Mouse (Mus musculus) thymus, postnatal 14 days (tissue): ENCODE data around the gene Mex3d.
A peak's percentile ranks its signal among the peaks of the same experiment; 100 is the strongest.

Experiments used
- DNase-seq: peaks from one replicate; pipeline ENCODE4 v3.0.0; 2021

Gene Mex3d

DNA sequence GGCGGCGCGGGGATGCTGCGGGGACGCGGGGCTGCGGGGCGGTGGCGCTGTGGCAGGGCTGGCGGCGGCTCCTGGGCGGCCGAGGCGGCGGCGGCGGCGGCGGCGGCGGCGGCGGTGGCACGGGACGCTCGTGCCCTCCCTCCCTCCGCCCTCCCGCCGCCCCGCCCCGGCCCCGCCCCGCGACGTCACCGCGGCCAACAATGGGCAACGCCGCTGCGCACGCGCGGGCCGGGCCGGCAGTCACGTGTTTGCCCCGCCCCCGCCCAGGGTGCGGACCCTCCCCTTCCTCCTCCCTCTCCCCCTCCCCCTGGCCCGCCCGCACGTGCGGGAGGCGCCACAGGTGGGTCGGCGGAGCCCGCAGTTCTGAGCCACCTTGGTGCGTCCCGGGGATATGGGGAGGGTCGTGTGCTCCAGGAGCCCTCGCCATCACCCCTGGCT is at the start of gene Mex3d:
Gene Mex3d, minus strand, starts transcription at position 138 of the 438 bp plus-strand sequence.
- DNase-seq, result peak; percentile 94

DNA sequence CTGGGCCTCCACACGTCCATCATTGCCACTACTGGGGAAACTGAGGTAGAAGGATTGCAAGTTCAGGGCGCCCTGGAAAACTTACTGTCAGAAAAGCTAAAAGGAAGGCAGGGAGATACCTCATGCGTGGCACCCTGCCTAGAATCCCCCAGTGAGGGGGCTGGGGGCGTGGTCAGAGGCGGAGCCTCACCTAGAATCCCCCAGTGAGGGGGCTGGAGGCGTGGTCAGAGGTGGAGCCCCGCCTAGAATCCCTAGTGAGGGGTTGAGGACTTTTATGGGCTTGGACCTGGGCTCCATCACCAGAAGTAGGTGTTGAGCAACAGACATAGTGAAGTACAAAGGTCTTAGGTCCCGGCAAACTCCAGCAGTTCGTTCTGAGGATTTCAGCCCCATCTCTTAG is 48.8 kb upstream of the Mex3d start:
- peak; percentile 57 for DNase-seq

DNA sequence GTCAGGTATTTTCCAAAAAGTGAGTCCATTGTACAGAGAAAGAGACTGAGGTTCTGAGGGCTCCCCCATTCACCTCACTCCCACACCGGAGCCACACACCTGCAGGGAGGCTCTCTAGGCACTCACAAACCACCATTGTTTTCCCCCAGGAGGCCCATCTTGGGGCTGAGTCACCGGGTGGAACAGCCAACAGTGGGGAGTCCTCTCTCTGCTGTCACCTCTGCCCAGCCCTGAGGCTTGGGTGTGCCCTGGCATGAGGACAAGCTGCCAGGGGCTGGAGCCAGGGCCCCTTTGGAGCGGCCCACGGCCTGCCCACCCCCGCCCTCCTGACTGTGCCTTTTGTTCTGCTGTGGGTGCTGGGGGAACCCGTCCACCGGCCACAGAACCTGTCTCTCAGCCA is 48.3 kb upstream of the Mex3d start:
- DNase-seq, result no peak

DNA sequence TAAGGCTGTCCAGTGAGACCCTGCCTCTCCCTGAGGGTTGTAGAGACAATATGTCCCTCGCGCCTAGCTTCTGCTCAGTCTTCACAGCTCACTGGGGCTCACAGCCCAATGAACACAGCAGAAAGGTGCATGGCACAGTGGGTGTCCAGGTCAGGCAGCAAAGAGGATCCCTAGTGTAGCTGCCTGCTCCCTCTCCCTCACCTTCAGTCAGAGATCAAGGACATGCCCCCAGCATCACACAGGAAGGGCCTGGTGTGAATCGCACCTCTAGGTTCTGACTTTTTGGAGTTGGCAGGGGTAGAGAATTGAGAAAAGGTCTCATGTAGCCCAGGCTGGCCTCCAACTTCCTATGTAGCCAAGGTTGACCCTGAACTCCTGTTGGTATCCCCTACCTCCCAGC is 47.4 kb upstream of the Mex3d start:
- no peak for DNase-seq

- no peak for DNase-seq
These were observed 46.8 kb upstream of the Mex3d start for GRCm38 (mm10) chr10:80434233-80434592.

- peak; percentile 96 for DNase-seq
These were observed 46.2 kb upstream of the Mex3d start, which contains the start of gene Tcf3 for GRCm38 (mm10) chr10:80433513-80434232. TSS of gene Tcf3 (minus strand) at chr10:80433647.

DNA sequence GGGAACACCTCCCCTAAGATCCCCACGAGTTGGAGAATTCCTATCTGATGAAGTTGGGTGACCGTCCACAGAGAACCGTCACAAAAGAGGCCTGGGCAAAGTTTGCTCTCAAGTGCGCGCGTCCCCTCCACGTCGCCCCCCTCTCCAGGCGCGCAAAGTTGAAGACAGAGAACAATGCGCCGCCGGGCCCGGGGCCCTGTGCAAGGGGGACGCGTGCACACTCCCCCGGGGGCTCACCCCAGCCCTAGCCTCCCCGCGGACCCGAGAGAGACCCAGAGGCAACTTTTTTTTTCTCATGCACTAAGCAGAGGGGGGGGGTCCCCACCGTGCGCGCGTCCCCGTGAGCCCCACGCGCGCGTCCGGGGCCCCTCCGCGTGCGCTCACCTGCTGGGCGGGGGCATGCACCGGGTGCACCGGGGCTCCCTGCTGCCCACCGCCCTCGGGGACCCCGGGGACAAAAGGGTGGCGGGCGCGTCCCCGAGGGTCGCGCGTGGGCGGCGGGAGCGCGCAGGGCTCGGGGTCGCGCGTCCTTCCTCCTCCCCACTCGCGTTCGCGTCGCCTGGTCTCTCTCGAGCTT is 45.6 kb upstream of the Mex3d start:
- peak; percentile 78 for DNase-seq

DNA sequence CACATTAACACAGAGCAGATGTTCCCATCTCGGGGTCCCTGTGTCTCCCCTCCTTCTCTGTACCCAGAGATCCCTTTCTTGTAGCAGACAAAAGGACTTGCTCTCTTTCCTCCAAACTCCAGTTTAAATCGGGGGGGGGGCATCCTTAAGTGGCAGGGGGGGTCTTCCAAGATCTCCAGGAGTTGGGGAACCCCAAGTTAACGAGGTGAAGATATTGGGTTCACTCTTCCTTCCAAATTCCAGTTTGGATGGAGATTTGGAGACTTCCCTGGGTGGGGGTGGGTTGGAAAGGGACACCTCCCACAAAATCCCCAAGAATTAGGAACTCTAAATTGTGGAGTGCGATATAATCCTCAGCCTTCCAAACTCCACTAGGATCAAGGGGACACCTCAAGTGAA is 44.9 kb upstream of the Mex3d start:
- no peak for DNase-seq

DNA sequence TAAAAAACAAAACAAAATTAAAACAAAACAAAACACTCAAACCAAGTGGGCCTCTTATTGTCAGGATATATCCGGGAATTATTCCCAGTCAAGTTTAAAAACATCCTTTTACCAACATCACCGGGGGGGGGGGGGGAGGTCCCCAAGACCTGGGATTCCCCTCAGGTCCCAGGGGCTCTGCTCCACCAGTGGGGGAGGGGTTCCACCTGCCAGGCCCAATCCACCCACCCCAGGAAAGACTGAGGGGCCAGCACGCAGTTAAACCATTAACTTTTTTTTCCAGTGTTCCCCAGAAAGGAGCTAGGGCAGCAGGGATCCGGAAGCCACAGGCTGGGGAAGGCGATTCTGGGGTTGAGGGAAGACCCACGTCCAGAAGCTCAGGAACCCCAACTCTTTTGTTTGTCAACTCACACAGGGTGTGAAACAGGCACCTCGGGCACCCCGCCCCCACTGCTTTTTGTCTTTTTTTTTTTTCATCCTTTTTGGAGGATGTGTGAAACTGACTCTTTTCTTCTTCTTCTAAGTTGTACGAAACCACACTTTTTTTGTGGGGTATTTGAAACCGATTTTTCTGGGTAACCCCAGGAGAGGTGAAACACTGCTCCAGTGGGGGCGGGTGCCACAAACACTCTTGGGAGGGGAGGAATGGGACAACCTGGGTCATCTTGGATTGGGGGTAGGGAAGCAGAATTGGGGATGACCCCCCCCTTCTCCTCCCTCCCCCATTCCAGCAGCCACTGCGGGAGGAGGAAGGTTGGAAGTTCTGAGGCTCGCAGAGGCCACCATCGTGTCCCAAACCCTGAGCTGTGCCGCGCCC is 44.3 kb upstream of the Mex3d start:
- DNase-seq, result peak; percentile 72

DNA sequence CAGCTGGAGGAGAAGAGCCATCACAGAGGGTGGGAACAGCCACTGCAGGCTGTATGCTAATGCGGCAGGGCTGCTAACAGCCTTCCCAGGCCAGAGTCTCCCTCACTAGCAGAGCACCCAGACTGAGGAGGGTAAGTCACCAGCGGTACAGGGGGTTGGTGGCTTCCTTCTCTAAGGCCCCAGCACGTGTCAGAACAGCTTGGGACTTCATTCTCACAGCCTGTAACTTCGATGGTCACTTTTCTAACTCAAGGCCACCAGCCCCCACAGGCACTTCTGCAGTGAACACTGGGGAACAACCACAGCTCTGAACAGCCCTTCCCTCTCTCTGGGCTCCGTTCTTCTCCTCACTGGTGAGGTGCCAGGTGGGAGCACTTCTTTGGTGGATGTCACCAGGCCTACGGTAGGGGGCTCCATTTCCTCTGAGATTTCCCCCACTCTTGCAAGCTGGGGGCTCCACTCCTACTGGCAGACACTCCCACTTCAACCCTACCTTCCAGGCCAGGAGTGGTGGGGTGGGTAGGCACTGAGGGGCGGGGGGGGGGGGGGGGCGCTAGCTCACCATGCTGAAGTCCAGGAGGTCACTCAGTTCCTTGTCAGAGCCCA is 43.0 kb upstream of the Mex3d start:
- peak; percentile 58 for DNase-seq

DNA sequence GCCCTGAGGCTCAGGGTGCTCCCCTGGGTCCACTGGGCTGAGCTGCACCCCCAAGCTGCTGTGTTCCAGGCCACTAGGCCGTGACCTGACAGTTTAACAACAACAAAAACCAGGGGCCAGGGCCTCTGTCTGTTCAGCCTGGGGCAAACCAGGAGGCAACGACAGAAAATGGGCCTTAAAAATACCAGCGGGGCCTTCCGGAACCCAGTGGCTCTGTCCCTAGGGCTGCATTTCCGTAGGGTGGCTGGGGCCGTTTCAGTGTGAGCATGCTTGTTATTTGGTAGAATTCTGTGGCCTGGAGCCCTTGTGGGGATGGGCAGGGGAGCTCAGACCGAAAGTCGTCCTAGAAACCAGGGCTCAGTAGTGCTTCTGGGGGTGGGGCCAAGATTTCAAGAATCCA is 42.3 kb upstream of the Mex3d start:
- DNase-seq, result no peak

- no peak for DNase-seq
These were observed 37.6 kb upstream of the Mex3d start for GRCm38 (mm10) chr10:80425041-80425440.

GRCm38 (mm10) chr10:80423562-80423961 is 36.1 kb upstream of the Mex3d start:
- DNase-seq, result peak; percentile 58

- DNase-seq, result no peak
These were observed 34.4 kb upstream of the Mex3d start for GRCm38 (mm10) chr10:80421651-80422472.

DNA sequence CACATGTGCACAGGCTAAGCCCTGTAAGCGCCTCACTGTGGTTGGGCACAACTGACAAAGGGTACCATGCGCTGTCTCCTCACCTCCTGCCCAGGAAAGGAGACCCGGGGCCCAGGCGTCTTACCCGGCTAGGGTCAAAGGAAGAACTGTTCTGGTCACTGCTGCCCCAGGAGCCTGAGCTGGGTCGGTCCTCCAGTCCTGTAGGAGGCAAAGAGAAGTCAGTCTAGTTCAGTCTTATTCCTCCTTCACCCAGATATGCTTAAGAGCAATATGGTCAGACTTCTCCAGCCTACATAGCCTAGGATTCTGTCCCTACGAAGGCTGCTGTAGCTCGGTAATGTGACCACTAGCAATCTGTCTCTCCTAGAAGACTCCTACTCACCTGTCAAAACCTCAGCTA is 33.7 kb upstream of the Mex3d start:
- no peak for DNase-seq

- DNase-seq, result no peak
These were observed 33.3 kb upstream of the Mex3d start for GRCm38 (mm10) chr10:80420729-80421128.

GRCm38 (mm10) chr10:80419419-80419818 is 32.0 kb upstream of the Mex3d start:
- no peak for DNase-seq

DNA sequence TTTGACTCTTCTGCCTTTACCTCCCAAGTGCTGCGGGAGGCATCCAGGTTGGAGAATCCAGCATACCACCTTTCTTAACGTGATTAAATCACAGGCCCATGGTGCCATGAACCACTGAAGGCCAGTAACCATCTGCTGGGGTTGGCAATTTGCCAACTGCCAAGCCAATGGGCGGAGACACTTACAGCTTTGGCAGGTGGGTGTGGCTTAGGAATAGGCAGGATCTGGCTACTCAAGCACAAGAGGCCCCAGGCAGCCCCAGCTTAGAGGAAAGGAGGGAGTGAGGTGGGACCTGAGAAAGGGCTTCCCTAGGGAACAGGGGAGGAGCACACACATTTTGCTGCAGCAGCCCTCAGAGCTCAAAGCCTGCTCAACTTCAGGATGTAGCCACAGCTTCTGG is 30.9 kb upstream of the Mex3d start:
- no peak for DNase-seq

GRCm38 (mm10) chr10:80417841-80418240 is 30.4 kb upstream of the Mex3d start:
- no peak for DNase-seq

GRCm38 (mm10) chr10:80417371-80417770 is 29.9 kb upstream of the Mex3d start:
- no peak for DNase-seq

DNA sequence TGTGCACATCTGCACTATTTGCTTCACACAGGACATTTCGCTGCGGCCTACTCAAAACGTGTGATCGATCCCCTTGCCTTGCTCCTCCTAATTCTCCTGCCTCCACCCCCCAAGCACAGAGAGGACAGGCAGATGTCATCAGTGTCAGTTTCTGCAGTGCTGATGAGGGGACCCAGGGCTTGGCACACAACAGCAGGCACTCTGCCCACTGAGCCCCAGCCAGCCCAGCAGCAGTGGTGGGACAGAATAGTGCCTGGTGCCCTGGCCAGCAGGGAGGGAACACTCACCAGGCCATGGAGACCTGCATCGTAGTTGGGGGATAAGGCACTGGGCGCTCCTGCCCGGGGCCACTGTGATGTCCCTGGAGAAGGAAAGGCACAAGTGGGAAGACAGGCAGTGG is 28.1 kb upstream of the Mex3d start:
- no peak for DNase-seq
